Mouse (Mus musculus): ENCODE data around the gene Slfn5. TPM values are rescaled to one million over a fixed set of nuclear protein-coding genes. Genes with fewer than 3 reads are reported as not detected.

The Slfn5 gene
- total RNA-seq, 2 experiments from 2014 or later = 70.4 to 70.6 TPM

- peak; percentile 67 to 68 for DNase-seq
- intact Hi-C loops (cut with DNase I) = no loop called here
Observed at GRCm38 (mm10) chr11:82991469-82992166, 40.5 kb downstream of the Slfn5 start, which contains the start of gene Slfn9. Slfn9 (minus strand) TSS chr11:82991830.

GRCm38 (mm10) chr11:83013356-83013755 lies 62.2 kb downstream of the Slfn5 start:
- intact Hi-C loops (cut with DNase I) = no loop called here
- DNase-seq = no peak

Small RNA genes lying within 50 kb of the gene (microRNA-seq; reads per million reads assigned to microRNA genes)
- gene Mir7679 = 0 reads per million in 2 experiments

Other genes with a start within 250 kb of the Slfn5 start
- gene Cct6b, start 187.0 kb upstream of the Slfn5 start, total RNA-seq (2021) = under 1 TPM; 0.26 to 0.27 TPM
- gene Zfp830, start 187.0 kb upstream of the Slfn5 start, total RNA-seq (2021) = 10 to 100 TPM; 16.0 to 18.4 TPM
- gene Lig3, start 170.2 kb upstream of the Slfn5 start, total RNA-seq (2021) = 10 to 100 TPM; 22.2 to 26.1 TPM
- gene Rffl, start 80.1 kb upstream of the Slfn5 start, total RNA-seq (2021) = 1 to 10 TPM; 4.5 to 5.7 TPM
- gene Rad51d, start 60.7 kb upstream of the Slfn5 start, total RNA-seq (2021) = 10 to 100 TPM; 10.9 to 11.0 TPM
- gene Fndc8, start 59.2 kb upstream of the Slfn5 start, total RNA-seq (2021) = under 1 TPM in 1 of 2 experiments, not detected in 1; 0.12 TPM
- 10 to 100 TPM; 11.2 to 13.8 TPM for gene Nle1, start 42.9 kb upstream of the Slfn5 start, total RNA-seq (2021)
- 100 to 1,000 TPM; 161 to 177 TPM for gene Unc45b, start 40.8 kb upstream of the Slfn5 start, total RNA-seq (2021)
- 1 to 10 TPM; 5.6 to 6.9 TPM for gene Slfn9, start 40.5 kb downstream of the Slfn5 start, total RNA-seq (2021)
- under 1 TPM; 0.35 to 0.45 TPM for gene Slfn8, start 69.5 kb downstream of the Slfn5 start, total RNA-seq (2021)
- 1 to 10 TPM; 2.5 to 3.0 TPM for gene Slfn2, start 113.8 kb downstream of the Slfn5 start, total RNA-seq (2021)
- under 1 TPM; 0.22 to 0.31 TPM for gene Slfn1, start 165.5 kb downstream of the Slfn5 start, total RNA-seq (2021)
- gene Slfn4, start 223.8 kb downstream of the Slfn5 start, total RNA-seq (2021) = under 1 TPM; 0.12 to 0.14 TPM
- 1 to 10 TPM; 3.3 to 3.7 TPM for gene Slfn3, start 240.0 kb downstream of the Slfn5 start, total RNA-seq (2021)